Mouse (Mus musculus) cerebellum, postnatal 14 days (tissue): ENCODE measurements around the gene Wwc2.
"Not testable (repeated sequence)": the region's sequence is repeated elsewhere in the genome, so short reads cannot be mapped to it uniquely, and the experiment has no call there.

Experiments used
- DNase-seq, 2 experiments: peaks; one replicate each; pipeline ENCODE4 v3.0.0; 2021; ENCODE audit warnings: mixed read lengths in 2 of 2

Wwc2 gene

GRCm38 (mm10) chr8:47845956-47846355 lies 144.8 kb downstream of the Wwc2 start:
- no peak for DNase-seq

DNA sequence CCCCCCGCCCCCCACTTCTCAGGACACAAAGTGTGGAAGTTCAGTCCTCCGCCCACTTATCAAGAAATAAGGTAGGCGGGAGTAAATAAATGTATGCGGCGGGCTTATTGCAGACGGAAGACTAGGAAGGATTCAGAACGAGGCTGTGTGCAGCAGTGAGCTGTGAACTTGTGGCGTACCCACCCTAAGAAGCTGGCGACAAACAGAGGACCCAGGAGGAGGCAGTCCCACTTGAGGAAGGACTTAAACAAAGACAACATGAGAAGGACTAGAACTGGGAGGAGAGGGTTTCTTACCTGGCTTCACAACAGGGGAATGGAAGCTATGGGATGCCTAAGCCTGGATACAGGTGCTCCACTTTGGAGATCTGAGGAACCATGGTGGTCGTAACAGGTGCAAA lies 147.1 kb downstream of the Wwc2 start:
- no peak for DNase-seq

GRCm38 (mm10) chr8:47843063-47843462 lies 147.7 kb downstream of the Wwc2 start:
- DNase-seq, result no peak

DNA sequence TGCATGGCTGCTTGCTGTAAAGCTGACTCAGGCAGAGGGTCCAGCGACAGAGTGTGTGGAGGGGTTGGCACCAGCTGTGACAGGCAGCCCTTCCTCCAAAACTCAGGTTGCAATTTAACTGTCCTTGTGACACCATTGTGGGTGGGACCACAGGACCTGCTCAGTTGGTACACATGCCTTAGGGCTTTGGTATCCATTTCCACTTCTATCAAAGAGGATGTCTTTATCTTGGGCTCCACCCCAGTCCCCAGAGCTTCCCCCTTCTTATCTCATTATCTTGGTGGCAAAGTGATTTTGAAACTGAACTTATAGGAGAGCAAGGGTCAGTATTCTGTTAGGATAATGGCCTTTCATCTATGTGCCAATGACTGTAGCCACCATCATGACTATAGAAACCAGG lies 156.8 kb downstream of the Wwc2 start:
- DNase-seq, result no peak

DNA sequence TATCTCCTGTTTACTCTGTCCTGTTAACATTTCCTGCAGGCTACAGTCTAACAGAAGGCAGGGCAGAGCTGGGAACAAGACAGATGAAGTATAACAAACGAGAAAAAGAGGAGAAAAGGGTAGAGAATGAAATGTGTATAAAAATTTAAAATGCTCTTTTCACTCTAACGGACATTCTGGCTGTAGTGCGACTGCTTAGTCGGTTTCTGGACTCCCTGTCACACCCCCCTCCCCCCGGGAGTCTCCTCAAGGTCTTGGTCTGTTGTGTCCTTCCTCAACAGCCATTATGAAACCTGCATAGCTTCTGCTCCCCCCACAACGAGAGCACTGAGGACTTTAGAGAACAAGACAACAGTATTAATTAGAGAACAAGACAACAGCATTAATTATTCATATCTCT lies 158.1 kb downstream of the Wwc2 start:
- DNase-seq, result no peak

DNA sequence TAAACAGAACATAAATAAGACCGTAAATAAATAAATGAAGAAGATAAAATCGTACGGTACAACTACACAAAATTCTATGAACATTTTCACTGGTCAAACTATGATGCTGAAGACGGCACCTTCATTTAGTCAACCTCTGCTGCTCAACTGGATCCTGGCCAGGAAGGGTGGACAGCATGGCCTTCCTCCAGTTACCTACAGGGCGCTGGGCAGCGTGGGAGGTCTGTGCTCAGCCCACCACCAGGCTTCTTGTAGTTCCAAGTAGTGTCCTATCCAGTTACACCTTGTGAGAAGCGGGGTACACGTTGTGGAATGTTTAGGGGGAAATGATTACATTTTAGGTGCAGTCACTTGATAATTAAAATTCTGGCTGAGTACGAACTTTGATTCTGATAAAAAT lies 163.8 kb downstream of the Wwc2 start:
- no peak for DNase-seq

DNA sequence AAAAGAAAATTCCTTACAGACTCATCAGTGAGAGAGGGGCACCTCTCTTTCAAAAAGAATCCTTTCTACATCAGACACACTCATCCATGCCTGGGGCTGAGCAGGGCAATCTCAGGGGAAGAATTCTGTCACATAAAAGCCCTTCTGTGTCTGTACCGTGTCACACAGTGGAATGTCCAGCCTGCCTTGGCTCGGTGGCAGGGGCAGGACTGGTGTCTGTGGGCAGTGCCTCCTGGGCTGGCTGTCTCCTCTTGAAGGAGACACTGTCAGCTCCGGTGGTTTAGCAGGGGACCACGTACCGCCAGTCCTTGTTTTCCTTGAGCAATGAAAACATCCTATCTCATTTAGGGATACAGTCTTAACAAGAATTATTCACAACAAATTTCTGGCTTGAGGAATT lies 165.1 kb downstream of the Wwc2 start:
- DNase-seq, result no peak

DNA sequence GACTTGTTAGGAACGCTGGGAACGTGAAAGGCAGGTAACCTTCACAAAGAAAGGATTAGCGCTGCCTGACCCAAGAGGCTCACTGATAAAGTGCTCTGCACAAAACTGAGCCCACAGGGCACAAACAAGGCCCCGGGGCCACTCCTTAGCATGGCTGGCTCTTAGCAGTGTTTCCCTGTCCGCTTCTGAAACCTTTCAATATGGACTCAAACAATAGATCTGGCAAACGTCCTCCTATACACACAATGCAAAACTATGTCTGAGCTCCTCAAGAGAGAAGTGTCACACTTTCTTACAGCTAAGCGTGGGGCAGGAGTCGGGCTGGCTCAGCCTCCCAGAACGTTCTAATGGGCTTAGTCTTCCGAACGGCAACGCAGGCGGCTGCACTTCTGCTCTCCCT lies 166.5 kb downstream of the Wwc2 start, which contains the start of gene Cldn22:
Cldn22 (plus strand) TSS at position 301 of the 400 bp plus-strand sequence.
- no peak for DNase-seq

DNA sequence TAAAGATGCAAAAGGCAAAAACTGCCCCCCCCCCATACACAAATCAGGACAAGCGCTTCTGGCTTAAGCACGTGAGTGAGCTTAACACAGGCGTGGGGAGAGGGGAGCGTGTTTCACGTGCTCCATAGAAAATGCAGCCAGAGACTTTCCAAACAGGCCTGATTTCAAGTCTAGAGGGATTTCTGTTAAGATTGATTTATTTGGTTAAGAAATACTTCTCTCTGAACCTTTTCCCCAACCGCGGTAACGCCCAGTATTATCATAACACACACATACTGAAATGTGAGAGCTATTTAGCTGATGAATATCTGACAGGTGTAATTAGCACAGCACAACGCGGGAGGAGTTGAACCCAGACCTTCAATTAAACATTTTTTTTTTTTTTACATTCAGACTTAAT lies 166.9 kb downstream of the Wwc2 start:
- no peak for DNase-seq

GRCm38 (mm10) chr8:47822541-47822940 lies 168.2 kb downstream of the Wwc2 start:
- not testable (repeated sequence) for DNase-seq

DNA sequence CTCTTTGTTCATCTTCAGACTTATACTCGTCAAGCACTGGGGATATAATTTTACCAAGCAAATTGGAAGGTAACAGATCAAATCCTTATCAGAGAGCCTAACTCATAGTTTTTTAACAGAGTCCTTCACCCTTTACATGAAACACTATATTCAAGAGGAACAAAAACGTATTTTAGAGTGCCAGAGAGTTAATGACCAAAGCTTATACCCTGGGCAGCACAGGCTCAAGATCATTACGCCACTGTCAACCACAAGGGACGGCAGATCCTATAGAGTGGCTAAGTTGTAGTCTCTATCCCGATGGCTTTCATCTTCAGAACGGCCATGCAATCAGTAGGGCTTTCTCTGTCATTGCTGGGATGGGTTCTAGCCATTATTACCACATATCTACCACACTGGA lies 168.9 kb downstream of the Wwc2 start, which contains the start of gene Cldn24:
Cldn24 (plus strand) TSS at position 301 of the 400 bp plus-strand sequence.
- no peak for DNase-seq

- no peak for DNase-seq
Observed at GRCm38 (mm10) chr8:47820914-47821772, 169.6 kb downstream of the Wwc2 start.

GRCm38 (mm10) chr8:47819034-47819433 lies 171.7 kb downstream of the Wwc2 start:
- no peak for DNase-seq

- no peak for DNase-seq
Observed at GRCm38 (mm10) chr8:47811221-47811620, 179.5 kb downstream of the Wwc2 start.

DNA sequence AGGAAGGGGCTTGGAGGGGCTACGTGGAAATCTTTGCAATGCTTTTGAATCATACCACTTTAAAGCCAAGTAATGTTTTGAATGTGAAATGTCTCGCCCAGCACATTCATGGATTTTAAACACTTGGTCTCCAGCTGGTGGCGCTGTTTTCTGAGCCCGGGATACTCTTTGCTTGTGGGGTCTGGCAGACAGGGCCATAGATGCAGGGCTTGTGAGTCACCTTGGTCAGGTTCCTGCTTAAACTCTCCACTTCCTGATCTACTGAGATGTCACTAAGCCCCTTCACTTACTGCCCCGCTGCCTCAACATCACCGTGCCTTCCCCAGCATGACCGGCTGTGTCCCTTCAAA lies 180.1 kb downstream of the Wwc2 start:
- DNase-seq, result no peak

GRCm38 (mm10) chr8:47809970-47810665 lies 180.6 kb downstream of the Wwc2 start:
- no peak for DNase-seq

- DNase-seq, result no peak
Observed at GRCm38 (mm10) chr8:47804262-47804661, 186.5 kb downstream of the Wwc2 start.

DNA sequence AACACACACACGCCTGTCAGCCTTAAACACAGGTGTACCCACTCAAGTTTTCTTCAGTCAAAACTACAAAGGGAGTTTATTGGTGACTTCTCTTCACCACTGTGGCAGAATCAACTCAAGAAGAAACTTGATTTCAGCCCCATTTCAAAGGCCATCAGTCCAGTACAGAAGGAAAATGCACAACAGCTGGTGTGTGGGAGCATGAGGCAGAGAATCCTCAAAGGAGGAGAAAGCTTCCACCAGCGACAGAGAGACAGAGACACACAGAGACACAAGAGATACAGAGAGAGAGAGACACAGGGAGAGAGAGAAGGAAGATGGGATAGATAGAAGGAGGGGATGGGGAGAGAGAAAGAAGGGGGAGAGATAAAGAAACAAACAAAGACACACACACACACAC lies 188.4 kb downstream of the Wwc2 start:
- no peak for DNase-seq

- DNase-seq, result no peak
Observed at GRCm38 (mm10) chr8:47799438-47799837, 191.3 kb downstream of the Wwc2 start.

DNA sequence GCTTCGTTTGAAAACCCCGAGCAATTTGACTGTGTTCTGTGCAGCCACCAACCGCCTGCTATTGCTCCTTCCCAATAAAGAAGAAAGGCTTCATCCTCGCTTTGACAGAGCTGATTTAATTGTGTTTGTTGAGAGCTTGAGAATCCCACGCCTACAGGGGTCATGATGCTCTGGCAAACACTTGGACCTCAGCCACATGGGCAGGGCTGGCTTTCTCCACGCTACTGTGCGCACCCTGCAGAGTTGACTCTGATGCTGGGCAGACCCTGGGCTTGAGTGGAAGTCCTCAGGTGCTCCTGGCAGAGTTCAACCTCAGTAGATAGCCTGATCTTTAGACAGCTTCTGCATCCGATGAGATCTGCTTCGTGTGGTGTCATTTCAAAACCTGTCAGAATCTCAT lies 198.7 kb downstream of the Wwc2 start:
- peak; percentile 27 to 45 for DNase-seq

- no peak for DNase-seq
Observed at GRCm38 (mm10) chr8:47787705-47788104, 203.0 kb downstream of the Wwc2 start.

- no peak for DNase-seq
Observed at GRCm38 (mm10) chr8:47786323-47786722, 204.4 kb downstream of the Wwc2 start.

- no peak for DNase-seq
Observed at GRCm38 (mm10) chr8:47784436-47784835, 206.3 kb downstream of the Wwc2 start.

DNA sequence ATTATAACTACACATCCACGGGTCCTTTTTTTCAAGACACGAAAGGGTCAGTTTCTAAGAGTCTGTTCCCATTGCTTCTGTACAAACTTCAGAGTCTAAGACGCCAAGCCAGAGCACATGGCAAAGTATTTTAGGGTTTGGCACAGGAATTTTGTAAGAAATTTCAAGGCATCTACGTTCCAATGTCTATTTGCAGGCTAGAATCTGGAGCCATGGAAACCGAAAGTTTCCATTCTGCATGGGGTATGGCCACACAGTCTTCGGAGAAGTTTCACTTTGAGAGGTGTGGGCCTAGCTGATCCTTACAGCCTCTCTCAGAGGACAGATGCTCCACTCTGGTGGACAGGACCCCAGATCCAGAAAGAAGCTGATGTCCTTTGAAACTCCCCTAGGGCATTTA lies 206.8 kb downstream of the Wwc2 start:
- DNase-seq, result no peak
